Mouse (Mus musculus) midbrain, embryonic 15.5 days (tissue): ENCODE data around the gene Mgrn1. TPM values are rescaled to one million over a fixed set of nuclear protein-coding genes. Genes with fewer than 3 reads are reported as not detected.

Experiments used
- ATAC-seq: fragments of 200-750 bp; cut with Nextera tagmentation; replicated peaks from 2 replicates; pipeline ENCODE4 v1.8.0; 2017; ENCODE audit warnings: moderate TSS enrichment
- H3K27ac ChIP-seq: fragments of 300-500 bp; sonication (generic); 2 replicates; pipeline ENCODE4 v1.5.1; 2015; ENCODE audit warnings: mild to moderate bottlenecking, inconsistent platforms
- H3K27me3 ChIP-seq: fragments of 300-500 bp; sonication (generic); replicated peaks from 2 replicates; pipeline ENCODE4 v1.6.1; 2015; ENCODE audit warnings: inconsistent platforms
- H3K36me3 ChIP-seq: fragments of 300-500 bp; sonication (generic); replicated peaks from 2 replicates; pipeline ENCODE4 v1.6.1; 2015; ENCODE audit warnings: inconsistent platforms
- H3K4me1 ChIP-seq: fragments of 300-500 bp; sonication (generic); 2 replicates; pipeline ENCODE4 v1.6.1; 2015; ENCODE audit warnings: inconsistent platforms
- H3K4me2 ChIP-seq: fragments of 300-500 bp; sonication (generic); 2 replicates; pipeline ENCODE4 v1.6.1; 2015; ENCODE audit warnings: inconsistent platforms, mild to moderate bottlenecking, moderate library complexity
- H3K4me3 ChIP-seq: fragments of 300-500 bp; sonication (generic); 2 replicates; pipeline ENCODE4 v1.5.1; 2015; ENCODE audit warnings: mild to moderate bottlenecking, inconsistent platforms
- H3K9ac ChIP-seq: fragments of 300-500 bp; sonication (generic); 2 replicates; pipeline ENCODE4 v1.6.1; 2015; ENCODE audit warnings: mild to moderate bottlenecking, inconsistent platforms
- H3K9me3 ChIP-seq: fragments of 300-500 bp; sonication (generic); 2 replicates; pipeline ENCODE4 v1.6.1; 2016; ENCODE audit warnings: inconsistent platforms
- WGBS: fragments of 180-500 bp; shearing (Covaris S2); methylation state at CpG from one replicate; pipeline ENCODE4 v1.1.7; 2015; ENCODE audit warnings: mixed read lengths; 5-methylcytosine and 5-hydroxymethylcytosine counted together
- polyA plus RNA-seq: library from polyadenylated mRNA; unstranded; fragments of >200 nt; fragmentation: Nextera tagmentation; extraction: Ambion mirVana; gene quantifications from 2 replicates; pipeline ENCODE4 v1.2.1, GENCODE M21; 2015

The Mgrn1 gene
- polyA plus RNA-seq, 1 experiment from 2014 or later = 124 TPM

DNA sequence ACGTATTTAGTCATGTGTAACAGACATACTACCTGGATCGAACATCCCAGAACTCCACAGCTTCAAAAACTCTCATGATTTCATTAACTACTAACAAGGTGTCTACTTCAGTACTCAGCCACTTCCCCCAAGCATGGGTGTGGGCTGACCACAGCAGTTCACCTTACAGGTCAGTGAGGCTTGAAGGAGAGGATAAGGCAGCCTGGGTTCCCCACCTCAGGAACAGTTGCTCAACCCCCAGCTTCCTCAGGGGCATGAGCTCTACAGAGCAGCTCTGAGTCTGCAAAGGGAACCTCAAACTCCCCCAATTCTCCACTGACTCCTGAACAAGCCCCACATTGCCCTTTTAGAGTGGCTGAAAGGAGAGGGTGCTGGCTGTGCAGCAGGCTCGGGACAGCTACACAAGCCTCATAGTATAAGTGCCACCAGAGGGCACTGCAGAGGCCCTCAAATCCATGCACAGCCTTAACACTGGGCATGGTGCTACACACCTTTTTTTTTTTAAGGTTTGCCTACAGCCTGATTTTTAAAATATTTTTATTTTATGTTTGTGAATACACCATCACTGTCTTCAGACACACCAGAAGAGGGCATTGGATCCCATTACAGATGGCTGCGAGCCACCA lies 93.8 kb downstream of the Mgrn1 start:
- no peaks in the 10 kb centered on the region for H3K36me3 ChIP-seq
- H3K27me3 ChIP-seq = no peaks in the 10 kb centered on the region
- H3K9ac ChIP-seq = no peak overlapping the region
- H3K4me2 ChIP-seq = no peak overlapping the region
- no peak overlapping the region for H3K27ac ChIP-seq
- no peaks in the 10 kb centered on the region for H3K9me3 ChIP-seq
- WGBS = 76% methylated on average over 4 of the region's 4 CpGs
- no peak for ATAC-seq
- no peaks in the 10 kb centered on the region for H3K4me1 ChIP-seq
- H3K4me3 ChIP-seq = no peak overlapping the region

DNA sequence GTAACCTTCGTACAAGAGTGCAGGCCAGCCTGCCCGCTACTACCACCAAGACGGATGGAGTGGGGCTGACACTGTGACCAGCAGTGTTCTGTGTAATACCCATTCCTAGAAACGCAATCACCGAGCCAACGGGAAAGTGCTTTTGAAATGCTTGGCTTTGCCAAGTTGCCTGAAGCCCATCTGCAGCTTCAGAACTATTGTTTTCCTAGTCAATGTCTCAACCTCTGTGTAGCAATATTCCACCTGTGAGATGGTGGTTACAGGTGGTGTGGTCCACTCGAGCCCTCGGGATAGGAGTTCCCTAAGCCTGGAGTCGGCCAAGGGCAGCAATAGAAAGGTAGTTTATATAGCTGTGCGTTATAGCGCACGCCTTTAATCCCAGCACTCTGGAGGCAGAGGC lies 98.7 kb downstream of the Mgrn1 start:
- H3K36me3 ChIP-seq = no peaks in the 10 kb centered on the region
- H3K27ac ChIP-seq = no peak overlapping the region
- no peak for ATAC-seq
- no peak overlapping the region for H3K9ac ChIP-seq
- 92% methylated on average over 12 of the region's 12 CpGs for WGBS
- no peaks in the 10 kb centered on the region for H3K9me3 ChIP-seq
- no peak overlapping the region for H3K4me3 ChIP-seq
- no peaks in the 10 kb centered on the region for H3K27me3 ChIP-seq
- H3K4me2 ChIP-seq = no peak overlapping the region
- no peaks in the 10 kb centered on the region for H3K4me1 ChIP-seq

Other genes with a start within 250 kb of the Mgrn1 start
- gene Vasn, start 246.3 kb upstream of the Mgrn1 start, polyA plus RNA-seq = 5.2 and 5.8 TPM in 2 replicates
- gene Dnaja3, start 246.3 kb upstream of the Mgrn1 start, polyA plus RNA-seq = 62.1 and 65.5 TPM in 2 replicates
- 32.1 and 33.2 TPM in 2 replicates for gene Coro7, start 206.5 kb upstream of the Mgrn1 start, polyA plus RNA-seq
- gene Nmral1, start 166.9 kb upstream of the Mgrn1 start, polyA plus RNA-seq = 78.3 and 79.6 TPM in 2 replicates
- gene Hmox2, start 159.9 kb upstream of the Mgrn1 start, polyA plus RNA-seq = 101 and 103 TPM in 2 replicates
- gene Cdip1, start 96.0 kb upstream of the Mgrn1 start, polyA plus RNA-seq = 130 and 132 TPM in 2 replicates
- gene 4930562C15Rik, start 50.8 kb upstream of the Mgrn1 start, polyA plus RNA-seq = 0.19 and 0.52 TPM in 2 replicates
- 58.2 and 58.7 TPM in 2 replicates for gene Ubald1, start 5.9 kb upstream of the Mgrn1 start, polyA plus RNA-seq
- 123 and 132 TPM in 2 replicates for gene Nudt16l1, start 52.5 kb downstream of the Mgrn1 start, polyA plus RNA-seq
- gene Anks3, start 78.0 kb downstream of the Mgrn1 start, polyA plus RNA-seq = 80.0 and 86.3 TPM in 2 replicates
- not detected in 2 replicates for gene Sept12, start 111.6 kb downstream of the Mgrn1 start, polyA plus RNA-seq
- gene Smim22, start 121.0 kb downstream of the Mgrn1 start, polyA plus RNA-seq = 1.6 and 2.0 TPM in 2 replicates
- gene Rogdi, start 127.3 kb downstream of the Mgrn1 start, polyA plus RNA-seq = 157 TPM in 2 replicates
- 201 and 207 TPM in 2 replicates for gene Glyr1, start 163.6 kb downstream of the Mgrn1 start, polyA plus RNA-seq
- gene Ubn1, start 163.8 kb downstream of the Mgrn1 start, polyA plus RNA-seq = 15.1 and 16.0 TPM in 2 replicates
- gene Ppl, start 246.2 kb downstream of the Mgrn1 start, polyA plus RNA-seq = 0.09 and 0.39 TPM in 2 replicates